Mouse (Mus musculus) retina, embryonic 14.5 days (tissue): ENCODE data around the gene Tmem104.

Experiments used
- DNase-seq: peaks from one replicate; pipeline ENCODE4 v3.0.0-alpha.2; 2015; ENCODE audit warnings: low spot score

Gene Tmem104

GRCm38 (mm10) chr11:115231168-115231915 lies 44.1 kb downstream of the Tmem104 start:
- DNase-seq: no peak

- peak; percentile 49 for DNase-seq
Measured at GRCm38 (mm10) chr11:115231924-115232323, 44.6 kb downstream of the Tmem104 start.

- DNase-seq: no peak
Measured at GRCm38 (mm10) chr11:115232889-115233288, 45.6 kb downstream of the Tmem104 start.

GRCm38 (mm10) chr11:115233526-115234290 lies 46.4 kb downstream of the Tmem104 start:
- DNase-seq: peak; percentile 68

GRCm38 (mm10) chr11:115234320-115235044 lies 47.2 kb downstream of the Tmem104 start:
- DNase-seq: no peak

DNA sequence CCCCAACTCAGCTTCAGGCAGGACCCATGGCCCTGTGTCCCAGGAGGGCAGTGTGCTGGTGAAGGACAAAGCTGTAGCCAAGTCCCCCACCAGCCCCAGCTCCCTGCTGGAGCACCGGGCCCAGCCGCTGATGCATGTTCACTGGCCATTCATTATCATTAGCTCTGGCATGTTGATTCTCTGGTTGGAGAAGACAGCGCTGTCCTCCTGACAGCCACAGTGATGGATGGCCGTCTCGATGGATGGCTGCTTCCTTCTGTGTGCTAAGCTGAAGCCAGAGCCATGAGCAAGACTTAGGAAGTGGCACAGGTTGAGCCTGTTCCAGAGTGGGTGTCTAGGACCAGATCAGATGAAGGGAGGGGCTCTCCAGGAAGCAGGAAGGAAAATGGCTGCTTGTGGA lies 49.3 kb downstream of the Tmem104 start:
- no peak for DNase-seq

- no peak for DNase-seq
Measured at GRCm38 (mm10) chr11:115241402-115241801, 54.1 kb downstream of the Tmem104 start.

GRCm38 (mm10) chr11:115242746-115243145 lies 55.5 kb downstream of the Tmem104 start:
- DNase-seq: no peak

DNA sequence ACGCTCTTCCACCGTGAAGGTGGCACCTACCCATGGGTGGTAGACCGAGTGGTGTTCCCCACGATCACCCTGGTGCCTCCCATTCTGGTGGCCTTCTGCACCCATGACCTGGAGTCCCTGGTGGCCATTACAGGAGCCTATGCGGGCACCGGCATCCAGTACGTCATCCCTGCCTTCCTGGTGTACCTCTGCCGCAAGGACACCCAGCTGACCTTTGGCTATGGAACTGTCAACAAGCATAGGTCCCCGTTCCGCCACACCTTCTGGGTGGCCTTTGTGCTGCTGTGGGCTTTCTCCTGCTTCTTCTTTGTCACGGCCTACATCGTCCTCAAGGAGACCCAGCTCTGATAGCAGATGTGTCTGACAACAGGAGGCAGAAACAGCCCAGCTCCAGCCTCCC lies 56.5 kb downstream of the Tmem104 start:
- DNase-seq: no peak

DNA sequence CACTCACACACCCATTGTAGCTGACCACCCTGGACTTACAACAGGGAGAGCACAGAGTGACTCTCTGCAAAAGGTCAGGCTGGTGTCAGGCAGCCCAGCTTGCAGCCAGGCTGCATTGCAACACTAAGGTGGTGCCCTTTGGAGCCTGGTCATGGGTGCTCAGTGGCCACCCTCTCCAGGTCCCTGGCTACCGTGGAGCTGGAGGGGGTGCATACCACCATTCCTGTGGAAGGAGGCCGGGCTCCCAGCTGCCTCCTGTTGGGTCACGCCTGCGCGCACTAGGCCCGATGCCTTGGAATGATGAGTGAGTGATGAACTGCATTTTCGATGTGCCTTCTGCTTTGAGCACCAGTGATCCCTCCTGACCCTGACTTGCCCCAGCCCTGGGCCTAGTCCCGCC lies 57.6 kb downstream of the Tmem104 start:
- no peak for DNase-seq

DNA sequence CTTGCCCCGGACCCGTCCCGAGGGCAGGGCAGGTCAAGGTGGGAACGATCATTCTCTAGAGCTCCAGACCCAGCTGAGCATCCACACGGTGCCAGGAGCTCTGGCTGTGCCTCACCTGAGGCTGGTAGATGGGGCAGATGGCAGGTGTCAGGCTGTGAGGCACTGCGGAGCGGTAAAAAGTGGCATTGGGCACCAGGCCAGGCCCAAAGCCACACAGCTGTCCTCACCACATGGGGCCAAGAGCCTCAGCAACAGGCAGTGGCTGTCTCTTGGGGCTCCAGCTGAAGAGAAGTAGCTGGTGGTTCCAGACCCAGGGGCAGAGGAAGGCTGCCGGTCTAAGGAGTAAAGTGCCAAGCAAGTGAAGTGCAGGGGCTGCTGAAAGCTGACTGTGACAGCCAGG lies 59.1 kb downstream of the Tmem104 start:
- no peak for DNase-seq

DNA sequence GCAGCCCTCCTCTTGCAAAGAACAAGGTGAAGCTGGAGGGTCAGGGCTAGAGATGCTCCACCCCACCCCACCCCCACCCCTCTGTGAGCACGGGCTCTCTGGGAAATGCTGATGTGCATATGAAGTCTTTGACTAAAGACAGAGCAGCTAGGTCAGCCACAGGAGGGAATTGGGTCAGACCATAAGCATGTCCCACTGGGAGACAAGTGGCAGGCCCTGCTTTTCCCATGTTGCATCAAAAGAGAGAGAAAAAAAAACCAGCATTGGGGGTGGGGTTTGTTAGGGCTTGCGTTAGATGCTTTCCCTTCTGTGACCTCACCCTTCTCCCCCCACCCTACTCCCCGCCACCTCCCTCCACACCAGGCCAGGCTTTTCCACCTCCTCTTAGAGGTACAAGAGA lies 60.0 kb downstream of the Tmem104 start:
- peak; percentile 65 for DNase-seq

DNA sequence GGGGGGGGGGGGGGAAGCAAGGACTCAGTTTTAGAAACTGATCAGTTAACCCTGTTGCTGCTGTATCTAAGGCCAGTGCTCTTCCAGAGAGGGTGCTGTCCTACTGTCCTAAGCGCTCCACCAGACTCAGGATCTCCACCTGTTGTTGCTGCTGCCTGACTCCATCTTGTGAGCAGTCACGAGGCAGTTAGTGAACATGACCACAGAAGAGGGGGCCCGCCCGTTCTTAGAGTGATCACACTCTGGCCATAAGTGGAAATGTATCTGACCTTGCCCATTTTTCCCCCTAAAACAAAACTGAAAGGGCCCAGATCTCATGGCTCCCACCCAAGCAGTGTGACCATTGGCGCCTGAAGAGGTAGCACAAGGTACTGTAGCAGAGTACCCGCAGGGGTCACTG lies 60.7 kb downstream of the Tmem104 start:
- DNase-seq: no peak

DNA sequence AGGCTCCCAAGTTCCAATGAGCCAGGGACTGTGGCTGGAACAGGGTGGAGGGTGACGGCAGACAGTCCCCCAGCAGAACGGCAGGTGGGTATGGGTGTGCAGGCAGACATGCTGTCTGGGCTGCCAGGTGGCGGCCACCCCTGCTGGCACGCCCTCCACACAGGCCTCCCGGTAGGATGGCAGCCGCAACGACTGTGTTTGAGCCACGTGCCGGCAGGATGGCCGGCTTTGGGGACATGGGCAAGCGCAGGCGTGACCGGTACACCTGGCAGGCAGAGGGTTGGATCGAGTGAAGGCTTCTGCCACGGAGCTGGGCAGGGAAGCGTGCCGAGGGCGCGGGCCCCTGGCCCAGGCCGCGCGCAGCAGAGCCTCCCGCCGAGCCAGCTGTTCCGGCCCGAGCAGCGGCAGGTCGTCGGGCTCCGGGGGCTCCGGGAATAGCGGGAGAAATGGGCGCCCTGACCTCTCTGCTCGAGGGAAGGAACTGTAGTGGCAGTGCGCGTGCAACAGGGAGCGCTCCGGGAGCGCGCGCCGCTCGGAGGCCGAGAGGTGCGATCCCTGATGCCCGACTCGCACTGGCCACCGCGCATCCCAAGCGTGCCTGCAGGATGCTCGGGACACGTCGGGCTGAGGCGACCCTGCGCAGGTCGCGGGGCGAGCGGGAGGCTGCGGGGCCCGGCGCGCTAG lies 62.6 kb downstream of the Tmem104 start:
- peak; percentile 64 for DNase-seq

- DNase-seq: peak; percentile 30
Measured at GRCm38 (mm10) chr11:115250405-115251090, 63.3 kb downstream of the Tmem104 start.

DNA sequence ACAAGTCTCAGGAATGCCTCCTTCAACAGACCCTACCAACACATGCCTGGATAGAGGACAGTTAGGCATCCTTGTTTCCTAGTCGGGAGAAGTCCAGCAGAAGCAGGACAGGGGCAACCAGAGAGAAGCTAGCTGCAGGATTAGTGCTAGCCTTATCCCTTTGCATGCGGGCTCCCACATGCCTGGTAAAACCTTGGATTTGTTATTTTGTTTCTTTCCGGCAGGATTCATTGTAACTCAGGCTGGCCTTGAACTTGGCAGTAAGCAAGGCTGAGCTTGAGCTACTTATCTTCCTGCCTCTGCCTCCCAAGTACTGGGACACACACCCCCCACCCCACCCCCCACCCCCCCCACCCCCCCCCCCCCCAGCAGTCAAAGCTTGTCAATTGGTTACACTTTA lies 64.0 kb downstream of the Tmem104 start:
- no peak for DNase-seq

DNA sequence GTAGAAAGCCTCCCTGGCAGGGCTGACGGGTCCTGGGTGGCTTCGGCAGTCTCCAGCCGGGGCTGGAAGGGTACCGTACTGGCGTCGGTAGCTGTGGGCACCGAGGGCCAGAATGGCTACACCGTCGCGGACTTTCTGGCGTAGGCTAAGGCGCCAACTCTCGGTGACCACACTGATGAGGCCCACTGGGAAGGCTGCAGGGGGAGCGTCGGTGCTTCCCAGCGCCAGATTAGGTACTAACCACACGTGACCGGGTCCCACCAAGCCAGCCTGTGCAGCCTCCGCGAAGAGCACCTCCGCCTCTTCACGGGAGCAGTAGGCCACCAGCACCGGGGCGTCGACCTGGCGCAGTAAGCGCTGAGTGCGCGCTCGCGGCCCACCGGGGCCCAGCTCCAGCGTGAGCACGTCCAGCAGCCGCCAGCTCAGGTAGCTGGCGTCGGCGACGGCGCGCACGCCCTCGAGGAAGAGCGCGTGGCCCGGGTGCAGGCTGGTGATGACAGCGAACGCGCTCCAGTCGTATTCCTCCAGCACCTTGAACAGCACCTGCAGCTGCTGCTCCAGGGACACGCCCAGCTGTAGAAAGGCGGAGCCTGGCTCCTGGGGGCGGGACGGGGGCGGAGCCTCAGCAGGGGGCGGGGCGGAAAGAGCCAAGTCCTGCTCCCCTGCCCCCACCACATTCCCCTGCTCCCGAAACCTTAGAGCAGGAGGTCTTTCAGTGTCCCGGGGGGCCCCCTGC lies 70.7 kb downstream of the Tmem104 start:
- no peak for DNase-seq

DNA sequence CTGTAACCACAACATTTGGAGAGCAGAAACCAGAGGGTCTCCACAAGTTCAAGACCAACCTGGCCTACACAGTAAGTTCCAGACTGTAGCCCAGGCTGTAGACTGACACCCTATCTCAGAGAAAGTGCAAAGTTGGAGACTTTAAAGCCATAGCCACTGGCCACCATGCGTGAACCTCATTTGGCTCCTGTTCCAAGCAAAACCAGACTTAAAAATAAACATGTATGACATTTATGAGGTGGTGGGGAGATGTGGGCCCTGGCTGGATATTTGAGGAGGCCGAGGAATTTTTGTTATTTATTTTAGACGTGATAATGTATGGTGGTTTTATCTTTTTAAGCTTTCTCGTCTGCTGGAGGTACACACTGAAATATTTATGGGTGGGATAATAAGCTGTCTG lies 71.8 kb downstream of the Tmem104 start:
- DNase-seq: no peak

DNA sequence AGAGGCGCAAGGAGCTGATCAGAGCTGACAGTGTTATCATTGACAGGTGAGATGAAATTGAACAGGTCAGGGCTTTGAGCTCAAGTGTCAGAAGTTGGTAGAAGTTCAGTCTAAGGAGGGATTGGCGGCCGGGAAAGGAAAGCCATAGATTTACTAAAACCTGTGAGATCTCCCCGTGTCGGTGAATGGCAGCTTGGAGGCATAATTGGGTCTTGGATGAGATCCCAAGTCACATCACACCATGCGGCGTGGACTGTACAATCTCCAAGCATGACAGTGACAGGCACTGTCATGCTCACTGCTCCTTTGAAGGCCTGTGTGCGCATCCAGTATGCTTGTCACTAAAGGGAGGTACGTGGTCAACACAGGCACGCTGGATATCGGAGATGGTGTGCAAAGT lies 75.7 kb downstream of the Tmem104 start:
- no peak for DNase-seq

GRCm38 (mm10) chr11:115264136-115264861 lies 77.0 kb downstream of the Tmem104 start:
- DNase-seq: no peak
